25 mouse cellular contexts compared by ENCODE assay signal in the genomic region with DNA sequence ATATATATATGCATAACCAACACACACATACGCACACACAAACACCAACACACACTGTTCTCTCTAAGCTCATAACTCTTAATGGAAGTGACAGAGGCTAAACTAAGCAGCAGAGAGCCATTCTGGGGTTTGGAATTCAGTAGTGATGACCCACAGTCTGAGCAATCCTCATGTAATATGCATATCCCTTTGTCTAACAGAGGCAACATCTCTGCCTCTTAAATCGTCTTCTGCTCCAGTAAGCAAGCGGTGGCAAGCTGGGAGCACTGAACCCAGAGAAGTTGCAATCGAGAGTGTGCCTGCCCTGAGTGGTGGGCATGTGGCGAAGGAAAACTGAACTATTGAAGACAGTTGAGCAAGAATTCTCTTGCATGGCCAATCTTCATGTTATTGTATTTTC.
A peak's percentile ranks its signal among the peaks of the same experiment; 100 is the strongest.
DNase-seq lines count a peak whose midpoint lies in the region; ATAC-seq and TF ChIP-seq lines count a peak whose summit lies in the region.
"Had no signal": no experiment of that assay in that cellular context is flagged by ENCODE, and none has a peak within 500 bp of the region (broad histone marks: within the 10 kb centered on the region; RNA-seq: fewer than 3 reads in every experiment).

No protein-coding gene starts in this region.

- 56% methylated on average over 5 of the region's 5 CpGs for WGBS in hindbrain, postnatal 0 days
- 62% methylated on average over 5 of the region's 5 CpGs for WGBS in hindbrain, embryonic 14.5 days

- H3K9ac ChIP-seq in hindbrain, postnatal 0 days (replicated peaks; ENCODE audit: low read length), result no peak overlapping the region
- H3K9ac ChIP-seq in hindbrain, embryonic 14.5 days, result no peak overlapping the region
- H3K9ac ChIP-seq: embryonic facial prominence, embryonic 13.5 days; forebrain, embryonic 13.5 days; hindbrain, embryonic 13.5 days had no signal

- H3K36me3 ChIP-seq in hindbrain, postnatal 0 days (ENCODE audit: insufficient read depth, low read length), result no peaks in the 10 kb centered on the region
- H3K36me3 ChIP-seq in hindbrain, embryonic 14.5 days (replicated peaks; ENCODE audit: control insufficient read depth, insufficient read depth), result no peaks in the 10 kb centered on the region
- H3K36me3 ChIP-seq: embryonic facial prominence, embryonic 10.5 days; embryonic facial prominence, embryonic 13.5 days; forebrain, embryonic 10.5 days; hindbrain, embryonic 10.5 days; hindbrain, embryonic 13.5 days had no signal

- H3K4me3 ChIP-seq in hindbrain, postnatal 0 days (ENCODE audit: low read length), result no peak overlapping the region
- H3K4me3 ChIP-seq in hindbrain, embryonic 14.5 days (replicated peaks; ENCODE audit: low read length), result no peak overlapping the region
- H3K4me3 ChIP-seq: embryonic facial prominence, embryonic 10.5 days; embryonic facial prominence, embryonic 13.5 days; forebrain, embryonic 10.5 days; forebrain, embryonic 13.5 days; hindbrain, embryonic 10.5 days; hindbrain, embryonic 13.5 days had no signal

- H3K4me2 ChIP-seq in hindbrain, postnatal 0 days (ENCODE audit: low read depth, low read length), result no peak overlapping the region
- H3K4me2 ChIP-seq in hindbrain, embryonic 14.5 days (replicated peaks), result no peak overlapping the region
- H3K4me2 ChIP-seq: embryonic facial prominence, embryonic 13.5 days; forebrain, embryonic 13.5 days; heart, embryonic 11.5 days; hindbrain, embryonic 13.5 days had no signal

- 0 out of 2 replicates have a peak, but pooled peaks have one; percentile 45 for ATAC-seq in hindbrain, postnatal 0 days
- no peak for ATAC-seq in hindbrain, embryonic 14.5 days (ENCODE audit: low FRiP score)
- ATAC-seq: activated CD4-positive, CD25-positive, alpha-beta regulatory T cell, adult 4 months; CD4-positive, CD25-positive, alpha-beta regulatory T cell, adult 4 months; forebrain, embryonic 13.5 days; forebrain, embryonic 16.5 days had no signal

- H3K27ac ChIP-seq in hindbrain, postnatal 0 days, result no peak overlapping the region
- no peak overlapping the region for H3K27ac ChIP-seq in hindbrain, embryonic 14.5 days
- H3K27ac ChIP-seq: embryonic facial prominence, embryonic 10.5 days; embryonic facial prominence, embryonic 13.5 days; forebrain, embryonic 10.5 days; forebrain, embryonic 13.5 days; hindbrain, embryonic 10.5 days; hindbrain, embryonic 13.5 days had no signal

- no peaks in the 10 kb centered on the region for H3K27me3 ChIP-seq in hindbrain, postnatal 0 days (ENCODE audit: insufficient read depth, low read length)
- no peaks in the 10 kb centered on the region for H3K27me3 ChIP-seq in hindbrain, embryonic 14.5 days (ENCODE audit: control insufficient read depth, insufficient read depth, low read length)
- H3K27me3 ChIP-seq: embryonic facial prominence, embryonic 13.5 days; forebrain, embryonic 13.5 days; hindbrain, embryonic 13.5 days had no signal

- DNase-seq in hindbrain, postnatal 0 days (ENCODE audit: low spot score), result peak; percentile 13
- no peak for DNase-seq in hindbrain, embryonic 14.5 days (ENCODE audit: low spot score)
- peak; percentile 45 for DNase-seq in brain, embryonic 14.5 days (ENCODE audit: low read depth)
- peak; percentile 53 for DNase-seq in retina, embryonic 14.5 days (ENCODE audit: low spot score)
- no peak for DNase-seq in thymus, adult 18-20 months
- DNase-seq in layer of hippocampus, adult 11-12 months (ENCODE audit: low spot score), result no peak
- DNase-seq: adrenal gland, adult 8-10 months; adrenal gland, postnatal 25 days; cerebellum, adult 2 months; cerebellum, adult 9-11 months; cerebellum, postnatal 36 days; embryo, embryonic 11 days; gastrocnemius, postnatal 10 days; gastrocnemius, postnatal 36 days; heart, postnatal 36 days had no signal

- H3K9me3 ChIP-seq in hindbrain, postnatal 0 days (ENCODE audit: low read length), result no peaks in the 10 kb centered on the region
- H3K9me3 ChIP-seq in hindbrain, embryonic 14.5 days (ENCODE audit: control insufficient read depth, low read length), result no peaks in the 10 kb centered on the region
- H3K9me3 ChIP-seq: embryonic facial prominence, embryonic 10.5 days; embryonic facial prominence, embryonic 13.5 days; forebrain, embryonic 10.5 days; forebrain, embryonic 13.5 days; hindbrain, embryonic 10.5 days; hindbrain, embryonic 13.5 days had no signal

- no peaks in the 10 kb centered on the region for H3K4me1 ChIP-seq in hindbrain, postnatal 0 days (ENCODE audit: insufficient read depth, low read length)
- H3K4me1 ChIP-seq in hindbrain, embryonic 14.5 days (replicated peaks; ENCODE audit: control insufficient read depth, insufficient read depth, low read length), result no peaks in the 10 kb centered on the region
- H3K4me1 ChIP-seq: embryonic facial prominence, embryonic 10.5 days; embryonic facial prominence, embryonic 13.5 days; forebrain, embryonic 10.5 days; forebrain, embryonic 13.5 days; hindbrain, embryonic 10.5 days; hindbrain, embryonic 13.5 days had no signal

- TF ChIP-seq CTCF in hindbrain, postnatal 0 days (IDR thresholded peaks at IDR 0.05; ENCODE audit: low read depth), result no peak
- no peak for TF ChIP-seq CTCF in brain, embryonic 14.5 days (IDR thresholded peaks at IDR 0.05; ENCODE audit: borderline replicate concordance, extremely low read depth, insufficient read depth, insufficient read length)

- TF ChIP-seq POLR2A in brain, embryonic 14.5 days (IDR thresholded peaks at IDR 0.05; ENCODE audit: borderline replicate concordance, extremely low read depth, insufficient read depth, insufficient read length, poor library complexity, severe bottlenecking), result no peak

Comparison
In these comparisons a context has a peak if more than half of its experiments do, and no peak if none do; other contexts are left out.
1. DNase-seq: peak in hindbrain, postnatal 0 days (single experiment), brain, embryonic 14.5 days (single experiment) and retina, embryonic 14.5 days (single experiment); none in hindbrain, embryonic 14.5 days (single experiment), thymus, adult 18-20 months (0 of 2) and layer of hippocampus, adult 11-12 months (single experiment).